Mouse (Mus musculus) E14TG2a.4 (cell line): ENCODE results near the gene Nrsn1.

Experiments
- CTCF ChIP-seq: conservative IDR thresholded peaks from 2 replicates; pipeline ENCODE4 v1.5.1; 2014; ENCODE audit warnings: low read length
- POU5F1 ChIP-seq: IDR thresholded peaks from 2 replicates; pipeline ENCODE4 v1.6.1; 2014; ENCODE audit warnings: low read length, borderline replicate concordance

GRCm38 (mm10) chr13:25269569-25270268, 583 bp downstream of the Nrsn1 start:
- TF ChIP-seq CTCF = no peak
- TF ChIP-seq POU5F1 = no peak
